Mouse (Mus musculus): ENCODE results near the gene Dgki.
A peak's percentile ranks its signal among the peaks of the same experiment; 100 is the strongest.
"Not testable (repeated sequence)": the region's sequence is repeated elsewhere in the genome, so short reads cannot be mapped to it uniquely, and the experiment has no call there.

Dgki gene

GRCm38 (mm10) chr6:37150483-37150882 is 149.5 kb downstream of the Dgki start:
- peak; percentile 15 to 18 for DNase-seq (ENCODE audit: low spot score in 2 of 2)

- DNase-seq (ENCODE audit: low spot score in 2 of 2): peak; percentile 13 to 20
Observed at GRCm38 (mm10) chr6:37150038-37150437, 149.9 kb downstream of the Dgki start.

GRCm38 (mm10) chr6:37149196-37149595 is 150.8 kb downstream of the Dgki start:
- DNase-seq (ENCODE audit: low spot score in 2 of 2): no peak

- DNase-seq (ENCODE audit: low spot score in 2 of 2): no peak
Observed at GRCm38 (mm10) chr6:37147431-37148022, 152.5 kb downstream of the Dgki start.

GRCm38 (mm10) chr6:37143867-37144163 is 156.2 kb downstream of the Dgki start:
- DNase-seq (ENCODE audit: low spot score in 2 of 2): no peak

GRCm38 (mm10) chr6:37142991-37143866 is 156.8 kb downstream of the Dgki start:
- DNase-seq (ENCODE audit: low spot score in 2 of 2): peak; percentile 36 to 62

GRCm38 (mm10) chr6:37138816-37139215 is 161.2 kb downstream of the Dgki start:
- DNase-seq (ENCODE audit: low spot score in 2 of 2): no peak

GRCm38 (mm10) chr6:37131257-37131656 is 168.7 kb downstream of the Dgki start:
- DNase-seq (ENCODE audit: low spot score in 2 of 2): no peak

GRCm38 (mm10) chr6:37120417-37121154 is 179.4 kb downstream of the Dgki start:
- DNase-seq (ENCODE audit: low spot score in 2 of 2): peak; percentile 44 to 52

- DNase-seq (ENCODE audit: low spot score in 2 of 2): no peak
Observed at GRCm38 (mm10) chr6:37119205-37119604, 180.8 kb downstream of the Dgki start.

- DNase-seq (ENCODE audit: low spot score in 2 of 2): no peak
Observed at GRCm38 (mm10) chr6:37113048-37113447, 186.9 kb downstream of the Dgki start.

- not testable (repeated sequence) for DNase-seq (ENCODE audit: low spot score in 2 of 2)
Observed at GRCm38 (mm10) chr6:37106236-37106635, 193.7 kb downstream of the Dgki start.

- no peak for DNase-seq (ENCODE audit: low spot score in 2 of 2)
Observed at GRCm38 (mm10) chr6:37100413-37100812, 199.6 kb downstream of the Dgki start.

GRCm38 (mm10) chr6:37097356-37098155 is 202.4 kb downstream of the Dgki start:
- DNase-seq (ENCODE audit: low spot score in 2 of 2): peak; percentile 91 to 93

GRCm38 (mm10) chr6:37096840-37097305 is 203.1 kb downstream of the Dgki start:
- DNase-seq (ENCODE audit: low spot score in 2 of 2): peak; percentile 57 to 61

- no peak for DNase-seq (ENCODE audit: low spot score in 2 of 2)
Observed at GRCm38 (mm10) chr6:37089148-37090111, 210.6 kb downstream of the Dgki start.

- DNase-seq (ENCODE audit: low spot score in 2 of 2): no peak
Observed at GRCm38 (mm10) chr6:37082990-37083389, 217.0 kb downstream of the Dgki start.

- no peak for DNase-seq (ENCODE audit: low spot score in 2 of 2)
Observed at GRCm38 (mm10) chr6:37072401-37073016, 227.5 kb downstream of the Dgki start.

GRCm38 (mm10) chr6:37069836-37070600 is 230.0 kb downstream of the Dgki start:
- DNase-seq (ENCODE audit: low spot score in 2 of 2): no peak
